Mouse (Mus musculus): ENCODE measurements around the gene Exoc4.

- no peak for TF ChIP-seq CTCF (IDR thresholded peaks at IDR 0.05; ENCODE audit: borderline replicate concordance, insufficient read depth, low read depth, low read length)
- no peak for TF ChIP-seq POLR2A (IDR thresholded peaks at IDR 0.05; ENCODE audit: borderline replicate concordance, insufficient read depth, low read length)
Observed at GRCm38 (mm10) chr6:33392020-33392419, 143.1 kb downstream of the Exoc4 start.
